Mouse (Mus musculus) spleen, adult 2 months (tissue): ENCODE measurements around the gene Gnb3. TPM values are rescaled to one million over a fixed set of nuclear protein-coding genes. Genes with fewer than 3 reads are reported as not detected.
A peak's percentile ranks its signal among the peaks of the same experiment; 100 is the strongest.

Source experiments
- DNase-seq, 2 experiments: peaks; one replicate each; pipeline versions ENCODE4 v3.0.0 to v3.0.0-alpha.2; 2012 to 2021; ENCODE audit warnings: low spot score in 2 of 2, low read depth in 1 of 2
- H3K27ac ChIP-seq: fragments of 200-500 bp; 2 replicates; pipeline ENCODE4 v1.5.1; 2012; ENCODE audit warnings: low read length, inconsistent platforms; ENCODE audit not compliant: insufficient read depth
- H3K27me3 ChIP-seq: fragments of 200-500 bp; 2 replicates; pipeline ENCODE4 v1.6.1; 2012; ENCODE audit warnings: mild to moderate bottlenecking, moderate library complexity, low read length, inconsistent platforms; ENCODE audit not compliant: control insufficient read depth, insufficient read depth
- H3K36me3 ChIP-seq: fragments of 200-500 bp; 2 replicates; pipeline ENCODE4 v1.6.1; 2012; ENCODE audit warnings: mild to moderate bottlenecking, low read length, inconsistent platforms; ENCODE audit not compliant: control insufficient read depth, insufficient read depth
- H3K4me1 ChIP-seq: fragments of 200-500 bp; 2 replicates; pipeline ENCODE4 v1.6.1; 2011; ENCODE audit warnings: inconsistent platforms; ENCODE audit not compliant: control insufficient read depth, insufficient read depth, insufficient read length
- H3K4me3 ChIP-seq: fragments of 200-500 bp; 2 replicates; pipeline ENCODE4 v1.5.1; 2011; ENCODE audit warnings: mild to moderate bottlenecking, inconsistent platforms; ENCODE audit not compliant: insufficient read depth, insufficient read length; ENCODE audit errors: extremely low read depth
- CTCF ChIP-seq: fragments of 200-500 bp; IDR thresholded peaks from 2 replicates; pipeline ENCODE4 v1.5.1; 2011; ENCODE audit warnings: mild to moderate bottlenecking, inconsistent platforms; ENCODE audit not compliant: insufficient read depth, insufficient read length, insufficient replicate concordance; ENCODE audit errors: extremely low read depth
- POLR2A ChIP-seq: fragments of 200-500 bp; IDR thresholded peaks from 2 replicates; pipeline ENCODE4 v1.6.1; 2011; ENCODE audit warnings: low read depth, low read length, inconsistent platforms
- whole genome bisulfite sequencing: fragments of 180-500 bp; shearing (Covaris S2); methylation state at CpG from one replicate; pipeline ENCODE4 v1.1.7; 2018; 5-methylcytosine and 5-hydroxymethylcytosine counted together
- polyA plus RNA-seq: library from polyadenylated mRNA; depleted of rRNA; stranded (reverse); fragments of >200 nt; gene quantifications from 2 replicates; pipeline ENCODE4 v1.2.3, GENCODE M21; 2012

Gnb3 gene
- polyA plus RNA-seq, 1 experiment, result 0.37 TPM

GRCm38 (mm10) chr6:124881821-124882220, 41.7 kb upstream of the Gnb3 start:
- TF ChIP-seq CTCF (no peak), POLR2A (no peak)
- WGBS, result 91% methylated on average over 9 of the region's 9 CpGs
- DNase-seq, result no peak
- Histone ChIP-seq H3K27ac (no peak overlapping the region), H3K4me3 (no peak overlapping the region), H3K27me3 (no peaks in the 10 kb centered on the region), H3K36me3 (no peaks in the 10 kb centered on the region), H3K4me1 (peaks cover 3% of the 10 kb centered on the region; the same call in 1 of the 2 replicates)

- 59% methylated on average over 6 of the region's 6 CpGs for WGBS
- Histone ChIP-seq H3K4me3 (no peak overlapping the region), H3K4me1 (no peaks in the 10 kb centered on the region), H3K27me3 (no peaks in the 10 kb centered on the region), H3K36me3 (no peaks in the 10 kb centered on the region), H3K27ac (no peak overlapping the region)
- no peak for TF ChIP-seq POLR2A
- no peak for TF ChIP-seq CTCF
- DNase-seq, result no peak
These were observed 39.3 kb upstream of the Gnb3 start for GRCm38 (mm10) chr6:124879390-124879789.

- 37% methylated on average over 2 of the region's 3 CpGs for WGBS
- no peaks in the 10 kb centered on the region for H3K36me3 ChIP-seq
- H3K4me1 ChIP-seq, result no peaks in the 10 kb centered on the region
- TF ChIP-seq CTCF, result no peak
- no peak for TF ChIP-seq POLR2A
- no peak overlapping the region for H3K27ac ChIP-seq
- H3K27me3 ChIP-seq, result no peaks in the 10 kb centered on the region
- no peak for DNase-seq
- H3K4me3 ChIP-seq, result no peak overlapping the region
These were observed 34.3 kb upstream of the Gnb3 start for GRCm38 (mm10) chr6:124874348-124874747.

GRCm38 (mm10) chr6:124866560-124866959, 26.5 kb upstream of the Gnb3 start:
- peaks cover 5% of the 10 kb centered on the region; the same call in 1 of the 2 replicates for H3K4me1 ChIP-seq
- H3K27me3 ChIP-seq, result peaks cover 9% of the 10 kb centered on the region
- H3K27ac ChIP-seq, result no peak overlapping the region
- TF ChIP-seq CTCF (no peak), POLR2A (no peak)
- DNase-seq, result no peak
- no peak overlapping the region for H3K4me3 ChIP-seq
- 83% methylated on average over 7 of the region's 7 CpGs for WGBS
- H3K36me3 ChIP-seq, result no peaks in the 10 kb centered on the region

GRCm38 (mm10) chr6:124865766-124866362, 25.8 kb upstream of the Gnb3 start:
- WGBS, result 90% methylated on average over 18 of the region's 18 CpGs
- DNase-seq, result no peak
- H3K27me3 ChIP-seq, result peaks cover 9% of the 10 kb centered on the region

GRCm38 (mm10) chr6:124863658-124864298, 23.7 kb upstream of the Gnb3 start, which contains the start of gene Gpr162:
Gene Gpr162, minus strand, starts transcription at chr6:124863983.
- peak in 1 of 2 experiments; percentile 28 for DNase-seq
- Histone ChIP-seq H3K36me3 (no peaks in the 10 kb centered on the region), H3K27me3 (peaks cover 12% of the 10 kb centered on the region), H3K4me1 (peaks cover 5% of the 10 kb centered on the region; the same call in 1 of the 2 replicates), H3K4me3 (peak within 1 kb of the TSS; percentile 52), H3K27ac (no peak within 1 kb of the TSS)
- no peak for TF ChIP-seq CTCF
- TF ChIP-seq POLR2A, result no peak
- 2% methylated on average over 38 of the region's 43 CpGs for WGBS

More at GRCm38 (mm10) chr6:124865766-124866362, 25.8 kb upstream of the Gnb3 start:
- TF ChIP-seq CTCF (no peak), POLR2A (no peak)
- H3K4me1 ChIP-seq, result peaks cover 5% of the 10 kb centered on the region; the same call in 1 of the 2 replicates
- no peak overlapping the region for H3K4me3 ChIP-seq
- H3K27ac ChIP-seq, result no peak overlapping the region
- no peaks in the 10 kb centered on the region for H3K36me3 ChIP-seq
